Mouse (Mus musculus) urinary bladder, postnatal 36 days (tissue): ENCODE data around the gene Mysm1.

Source experiments
- DNase-seq, 2 experiments: peaks; one replicate each; pipeline ENCODE4 v3.0.0; 2022; ENCODE audit warnings: low spot score in 2 of 2, mixed read lengths in 1 of 2

The Mysm1 gene

DNA sequence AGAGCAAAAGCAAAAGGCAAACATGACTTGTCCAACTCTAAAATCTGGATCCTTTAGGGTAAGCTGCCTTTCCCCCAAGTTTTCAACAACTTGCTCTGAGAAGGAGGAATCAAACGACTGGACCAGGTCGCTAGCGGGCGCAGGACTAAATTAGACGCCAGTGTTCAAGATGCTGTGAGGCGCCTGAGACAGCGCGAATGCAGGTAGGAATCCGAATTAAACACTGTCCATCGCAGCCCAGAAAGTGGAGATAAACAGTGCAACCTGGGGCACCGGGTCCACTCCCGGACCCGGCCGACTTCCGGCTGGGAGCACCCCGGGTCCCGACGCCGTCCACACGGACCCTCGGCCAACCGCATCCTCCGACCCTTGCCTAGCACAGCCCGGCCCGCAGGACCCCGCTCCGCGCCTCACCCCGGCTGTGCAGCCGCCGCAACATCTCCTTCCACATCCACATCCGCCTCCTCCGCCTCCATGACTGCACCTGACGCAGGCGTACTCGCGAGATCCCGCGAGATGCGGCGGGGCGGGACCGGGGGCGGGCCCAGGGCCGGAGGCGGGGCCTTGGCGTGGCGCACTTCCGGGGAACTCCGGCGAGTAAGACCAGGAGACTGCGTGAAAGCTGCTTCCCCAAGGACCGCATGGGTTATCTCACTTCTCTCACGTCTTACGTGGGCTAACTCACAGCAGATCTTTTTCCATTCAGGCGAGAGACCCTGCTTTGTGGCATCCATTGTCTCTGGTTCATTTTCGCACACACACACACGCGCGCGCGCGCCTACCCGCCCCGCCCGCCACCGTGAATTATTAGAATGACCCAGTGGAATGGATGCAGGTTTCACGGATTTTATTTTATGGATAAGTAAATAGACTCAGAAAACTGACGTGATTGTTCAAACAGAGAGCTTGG, at the start of gene Mysm1:
Mysm1 (minus strand) TSS at position 511 of the 910 bp plus-strand sequence.
- peak; percentile 94 to 95 for DNase-seq

DNA sequence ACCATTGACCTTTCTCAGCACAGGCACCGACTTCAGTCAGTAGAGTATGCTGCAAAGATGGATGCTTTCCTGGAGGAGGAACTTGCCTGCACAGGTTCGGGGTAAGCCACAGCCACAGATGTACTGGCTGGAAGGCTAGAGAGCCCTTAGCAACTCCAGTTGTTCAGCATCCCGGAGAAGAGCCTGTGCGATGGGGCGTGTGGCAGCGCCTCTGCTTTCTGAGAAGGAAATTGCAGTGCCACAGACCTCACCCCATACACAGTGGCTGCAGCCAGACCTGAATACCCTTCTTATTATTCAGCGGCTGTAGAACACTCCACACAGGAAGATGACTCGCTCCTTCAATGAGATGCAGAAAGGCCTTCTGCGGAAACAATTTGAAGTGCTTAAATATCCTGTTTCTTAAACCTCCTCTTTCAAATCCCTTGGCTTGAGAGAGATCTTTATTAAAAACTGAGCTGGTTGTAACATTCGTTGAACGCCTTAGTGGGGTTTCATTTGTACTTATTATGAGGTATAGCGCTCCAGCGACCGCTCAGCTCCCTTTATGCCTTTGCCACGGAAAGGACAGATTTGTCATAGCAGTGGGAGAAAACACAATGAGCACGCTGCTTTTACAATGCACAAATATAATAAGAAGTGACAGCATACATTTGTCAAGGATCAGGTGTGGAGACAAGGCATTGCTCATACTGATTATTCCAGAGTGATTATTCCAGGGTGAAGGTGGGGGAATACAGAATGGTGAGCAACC, 47.1 kb upstream of the Mysm1 start:
- no peak for DNase-seq

DNA sequence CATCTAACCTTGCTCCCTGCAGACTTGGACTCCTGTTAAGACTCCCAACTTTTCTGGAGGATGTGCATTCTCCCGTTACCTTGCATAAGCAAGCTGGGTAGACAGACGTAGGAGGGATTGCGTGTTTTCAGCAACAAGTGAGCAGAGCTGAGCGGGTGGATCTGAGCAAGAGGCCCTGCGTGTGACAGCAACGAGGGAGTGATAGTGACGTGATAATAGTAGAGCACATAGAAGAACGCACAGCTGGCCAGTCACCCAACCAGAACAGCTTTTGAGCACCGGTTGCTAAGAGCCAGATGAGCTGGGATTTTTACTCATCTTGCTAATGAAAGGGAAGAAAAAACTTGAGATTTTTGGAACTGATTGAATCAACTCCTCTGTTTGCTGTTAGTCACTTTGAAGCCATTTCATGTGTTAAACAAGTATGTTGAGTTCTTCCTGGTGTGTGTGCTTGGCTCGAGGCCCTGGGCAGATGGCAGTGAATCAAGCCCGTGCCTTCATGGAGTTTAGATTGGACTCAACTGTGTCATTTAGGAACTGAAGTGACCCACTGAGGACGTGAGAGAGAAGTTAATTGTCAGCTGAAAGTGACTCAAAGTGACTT, 44.6 kb upstream of the Mysm1 start:
- DNase-seq, result no peak

DNA sequence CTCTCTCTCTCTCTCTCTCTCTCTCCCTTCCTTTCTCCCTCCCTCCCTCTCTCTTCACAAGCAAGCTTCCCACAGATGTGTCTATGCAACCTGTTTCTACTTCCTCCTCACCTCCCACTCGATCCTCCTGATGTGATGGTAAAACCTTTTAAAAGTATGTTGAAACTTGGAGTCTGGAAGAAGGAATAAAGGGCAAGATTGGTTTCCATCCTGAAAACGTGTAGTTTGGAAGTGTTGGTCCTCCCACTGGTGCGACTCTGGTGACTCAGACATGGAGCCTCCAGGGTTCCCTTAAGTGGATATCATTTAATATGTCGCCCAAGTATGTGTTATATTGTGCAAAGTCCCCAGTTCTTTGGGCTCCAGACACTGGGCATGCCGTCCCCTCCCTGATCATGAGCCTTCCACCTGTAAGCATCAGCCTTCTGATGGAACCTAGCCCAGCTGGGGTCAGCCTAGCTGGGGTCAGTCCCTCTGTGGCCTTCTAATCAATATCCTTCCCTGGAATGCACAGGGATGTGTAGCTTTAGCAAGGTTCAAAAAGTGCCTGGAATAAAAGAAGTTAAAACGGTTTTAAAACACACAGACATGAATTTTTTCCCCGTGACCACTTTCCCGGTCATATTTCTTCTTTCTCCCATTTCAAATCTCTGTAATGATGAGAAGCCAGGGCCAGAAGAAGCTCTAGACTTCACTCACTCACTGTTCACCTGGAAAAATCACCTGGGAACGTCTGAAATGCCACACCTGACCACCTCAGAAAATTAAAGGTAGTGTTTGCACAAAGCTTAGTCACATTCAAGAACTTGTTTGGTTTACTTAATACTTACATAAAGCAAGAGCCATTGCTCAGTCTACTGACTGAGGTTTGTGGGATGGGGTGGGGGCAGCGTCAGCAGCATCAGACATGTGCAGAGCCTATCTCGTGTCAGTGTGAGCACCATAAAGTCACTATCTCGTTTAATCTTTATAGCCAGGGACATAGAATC, 43.0 kb upstream of the Mysm1 start:
- no peak for DNase-seq

DNA sequence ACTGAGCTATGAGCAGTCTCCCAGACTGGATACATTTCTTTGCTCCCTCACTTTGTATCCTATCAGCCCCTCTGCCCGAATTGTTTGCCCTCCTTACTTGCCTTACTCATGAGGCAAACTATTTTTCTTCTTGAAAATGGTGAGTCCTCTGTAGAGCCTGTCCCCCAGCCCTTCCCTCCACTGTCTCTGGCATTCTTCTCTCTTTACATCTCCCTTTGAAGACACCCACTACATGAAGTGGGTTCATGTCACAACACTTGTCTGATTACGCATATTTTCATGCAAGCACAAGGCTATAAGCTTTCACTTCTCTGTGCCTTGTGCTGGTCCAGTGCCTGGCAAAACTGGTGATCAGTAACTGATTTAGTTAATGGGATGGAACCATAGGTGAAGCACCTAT, 41.3 kb upstream of the Mysm1 start:
- DNase-seq, result no peak

DNA sequence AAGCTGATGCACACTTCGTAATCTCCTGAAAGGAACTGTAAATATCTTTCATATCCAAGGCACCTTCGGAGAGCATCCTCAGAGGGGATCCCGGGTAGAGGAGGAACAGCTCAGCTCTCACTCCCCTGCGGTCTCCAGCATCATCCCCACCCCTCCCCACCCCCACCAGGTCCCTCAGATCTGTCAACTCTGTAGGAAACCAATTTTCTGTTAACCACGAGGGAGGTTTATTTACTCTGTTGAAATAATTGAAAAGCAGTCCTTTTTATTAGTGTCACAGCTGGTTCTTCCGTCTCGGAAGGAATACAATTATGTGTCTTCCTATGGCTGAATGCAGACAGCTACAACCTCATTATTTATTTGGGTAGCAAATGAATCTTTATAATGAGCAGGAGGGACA, 39.3 kb upstream of the Mysm1 start:
- no peak for DNase-seq

DNA sequence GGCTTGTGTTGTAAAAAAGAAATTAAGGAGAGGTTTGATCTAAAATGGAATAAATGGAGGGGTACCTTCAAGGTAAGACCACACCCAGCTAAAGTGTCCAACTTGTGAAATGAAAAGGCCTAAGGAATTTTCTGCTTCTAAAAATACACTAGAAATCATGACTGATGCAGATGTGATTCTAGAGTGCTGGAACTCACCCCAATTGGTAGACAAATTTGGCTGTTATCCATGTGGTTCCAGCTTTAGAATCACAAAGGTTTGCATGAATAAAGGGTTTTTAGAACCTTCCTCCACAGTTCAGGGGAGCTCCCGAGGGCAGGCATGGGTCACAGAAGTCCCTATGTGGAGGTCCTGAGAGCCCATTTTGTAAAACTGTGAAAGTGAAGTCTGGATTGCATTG, 33.8 kb upstream of the Mysm1 start:
- no peak for DNase-seq

DNA sequence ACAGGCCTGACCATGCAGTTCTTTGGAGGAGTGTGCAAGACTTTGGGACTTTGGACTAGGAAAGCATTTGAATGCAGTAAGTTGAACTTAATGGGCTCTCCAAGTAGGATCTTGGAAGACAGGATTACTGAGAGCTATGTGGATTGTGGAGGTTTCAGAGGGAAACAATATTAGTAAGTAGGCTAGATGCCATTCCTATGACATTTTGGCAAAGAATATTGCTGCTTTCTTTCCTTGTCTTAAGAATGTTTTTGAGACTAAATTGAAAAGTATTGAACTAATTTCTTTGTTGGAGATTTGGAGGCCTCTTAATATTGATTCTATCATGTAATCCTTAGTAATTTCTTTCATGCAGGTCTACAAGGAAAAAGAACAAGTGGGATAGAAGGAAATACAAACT, 33.4 kb upstream of the Mysm1 start:
- DNase-seq, result no peak

DNA sequence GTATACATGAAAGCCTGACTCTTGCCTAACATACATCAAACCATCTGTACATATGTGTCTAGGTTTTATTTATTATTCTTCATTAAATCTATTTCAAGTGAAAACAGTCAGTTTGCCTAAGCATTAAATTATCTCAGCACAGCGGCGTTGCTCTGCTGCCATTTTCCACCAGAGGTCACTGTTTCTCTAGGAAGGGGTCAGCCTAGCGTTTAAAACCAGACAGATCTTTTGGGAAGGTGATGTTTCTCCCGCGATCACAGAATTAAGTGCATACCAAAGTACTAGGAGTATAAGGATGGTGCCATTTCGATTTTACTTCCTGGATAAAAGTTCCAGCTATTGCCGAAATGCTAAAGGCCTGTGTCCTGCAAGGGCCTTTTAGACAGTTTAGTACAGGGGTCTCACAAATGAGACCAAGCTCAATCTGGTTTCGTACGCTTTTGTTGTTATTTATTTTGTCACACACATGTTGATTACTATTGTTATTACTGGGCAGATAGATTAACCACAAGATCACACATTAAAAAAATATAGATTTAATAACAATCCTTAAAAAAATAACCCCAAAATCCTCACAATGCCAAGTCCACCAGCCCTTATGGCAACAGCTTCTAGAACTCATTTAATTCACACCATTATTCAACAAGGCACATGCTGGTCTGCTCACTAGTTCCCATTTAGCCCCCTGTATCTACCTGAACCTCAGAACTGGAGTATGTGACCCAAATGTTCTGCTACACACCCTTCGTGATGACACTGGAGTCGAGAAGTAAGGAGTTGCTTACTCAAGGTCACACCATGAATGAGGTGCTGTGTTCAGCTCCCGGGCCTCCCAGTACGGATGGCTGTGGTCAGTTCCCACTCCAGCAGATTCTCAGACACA, 29.5 kb upstream of the Mysm1 start:
- peak; percentile 75 for DNase-seq

DNA sequence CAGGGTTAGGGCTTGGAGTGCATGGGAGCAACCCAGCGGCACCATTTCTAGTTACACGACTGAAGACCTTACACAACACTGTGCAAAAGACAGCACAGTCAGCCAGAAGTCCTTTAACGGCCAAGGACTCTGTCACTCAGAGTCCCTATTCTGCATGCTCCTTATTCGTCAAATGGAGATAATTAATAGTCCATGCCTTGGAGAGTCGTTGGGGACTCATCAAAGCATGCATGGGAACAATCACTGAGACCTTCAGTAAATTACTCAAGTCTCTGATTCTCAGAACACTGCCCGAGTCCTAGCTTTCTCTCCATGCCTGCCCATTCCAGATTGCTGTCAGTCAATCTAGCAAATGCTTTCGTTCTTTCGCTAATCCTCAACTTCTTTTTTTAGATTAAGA, 28.9 kb upstream of the Mysm1 start:
- no peak for DNase-seq

DNA sequence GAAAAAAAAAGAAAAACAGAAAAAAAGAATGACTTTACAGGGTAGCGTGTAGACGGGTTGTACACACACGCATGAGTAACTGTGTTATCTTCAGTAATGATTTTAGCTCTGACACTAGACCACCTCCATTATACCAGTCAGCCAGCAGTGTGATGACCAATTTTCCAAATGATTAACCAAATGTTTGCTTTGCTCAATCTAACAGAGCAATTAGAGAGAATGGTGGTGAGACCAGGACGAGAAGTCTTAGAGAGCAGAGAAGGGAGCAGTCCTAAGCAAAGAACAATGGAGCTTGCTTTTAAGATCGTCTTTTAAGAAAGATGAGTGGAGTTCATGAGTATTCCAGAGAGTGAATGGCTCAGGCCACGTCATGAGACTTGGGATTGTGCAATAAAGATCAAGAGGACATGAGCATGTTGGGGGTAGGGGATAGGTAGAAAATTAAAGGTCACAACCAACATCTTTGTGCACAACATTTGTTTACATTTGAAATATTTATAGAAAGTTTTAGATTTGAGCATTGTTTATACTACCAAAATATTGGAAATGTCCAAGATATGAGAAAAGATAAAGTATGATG, 26.4 kb upstream of the Mysm1 start:
- no peak for DNase-seq

DNA sequence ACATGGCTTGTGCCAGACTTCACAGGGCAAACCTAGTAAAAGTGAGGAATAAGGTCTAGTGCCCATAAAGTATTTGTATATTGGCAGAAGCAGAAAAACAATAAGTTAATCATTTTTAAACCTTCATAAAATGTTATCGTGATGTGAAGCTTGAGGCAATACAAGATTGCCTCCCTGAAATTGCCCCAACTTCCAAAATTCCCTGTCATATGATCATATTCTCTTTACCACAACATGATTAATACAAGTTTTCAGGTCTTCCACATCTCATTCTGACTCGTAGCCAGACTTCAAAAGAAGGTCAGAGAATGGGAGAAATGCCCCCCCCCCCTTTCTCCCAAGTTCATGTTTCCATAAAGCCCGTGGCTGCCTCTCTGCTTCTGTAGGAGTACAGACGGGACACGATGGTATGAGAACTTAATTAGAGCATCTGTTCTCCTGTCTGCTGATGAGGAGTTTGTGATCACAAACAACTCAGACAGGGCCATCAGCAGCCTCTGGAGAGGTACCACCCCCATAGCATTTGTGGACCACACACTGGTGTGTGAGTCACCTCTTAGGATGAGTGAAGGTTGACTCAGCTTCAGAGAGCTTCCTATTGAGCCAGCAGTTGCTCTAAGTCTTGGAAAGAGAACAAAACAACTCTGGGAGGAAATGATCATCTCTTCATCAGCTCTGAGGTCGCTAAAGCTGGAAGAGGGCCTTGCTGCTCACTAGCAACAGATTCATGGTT, 22.3 kb upstream of the Mysm1 start:
- DNase-seq, result no peak

DNA sequence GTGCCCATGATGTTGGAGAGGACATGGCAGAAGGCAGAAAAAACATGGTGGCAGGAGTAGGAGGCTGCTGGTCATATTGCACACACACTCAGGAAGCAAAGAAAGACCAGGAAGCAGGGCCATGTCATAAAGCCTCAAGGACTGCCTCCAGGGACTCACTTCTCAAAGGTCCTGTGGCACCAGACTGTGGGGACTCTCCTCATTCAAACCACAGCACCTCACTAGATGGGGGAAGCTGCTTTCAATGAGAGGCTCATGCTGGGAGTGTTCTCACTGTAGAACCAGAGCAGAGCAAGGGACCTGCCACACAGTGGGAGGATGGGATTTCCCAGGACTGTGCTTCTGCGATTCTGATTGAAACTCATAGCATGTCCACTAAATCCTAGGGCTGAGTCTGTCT, 21.2 kb upstream of the Mysm1 start:
- no peak for DNase-seq

DNA sequence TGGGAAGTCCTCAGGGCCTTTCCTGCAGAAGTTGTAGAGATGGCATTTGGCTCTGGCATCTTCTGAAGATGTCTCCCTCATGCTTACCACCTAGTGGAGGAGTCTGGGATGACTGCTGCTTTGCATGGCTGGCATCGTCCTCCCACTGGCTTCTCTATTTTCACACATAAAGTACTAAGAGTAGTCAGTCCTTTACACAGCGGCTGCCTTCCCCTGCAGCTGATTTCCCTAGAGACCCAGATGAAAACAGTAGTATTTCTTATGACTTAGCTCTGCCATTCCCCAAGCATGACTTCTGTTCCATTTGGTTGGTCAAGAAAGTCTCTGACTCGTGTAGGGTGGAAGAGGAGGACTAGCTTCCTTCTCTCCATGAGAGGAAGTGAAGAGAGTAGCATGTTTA, 20.3 kb upstream of the Mysm1 start:
- DNase-seq, result no peak

DNA sequence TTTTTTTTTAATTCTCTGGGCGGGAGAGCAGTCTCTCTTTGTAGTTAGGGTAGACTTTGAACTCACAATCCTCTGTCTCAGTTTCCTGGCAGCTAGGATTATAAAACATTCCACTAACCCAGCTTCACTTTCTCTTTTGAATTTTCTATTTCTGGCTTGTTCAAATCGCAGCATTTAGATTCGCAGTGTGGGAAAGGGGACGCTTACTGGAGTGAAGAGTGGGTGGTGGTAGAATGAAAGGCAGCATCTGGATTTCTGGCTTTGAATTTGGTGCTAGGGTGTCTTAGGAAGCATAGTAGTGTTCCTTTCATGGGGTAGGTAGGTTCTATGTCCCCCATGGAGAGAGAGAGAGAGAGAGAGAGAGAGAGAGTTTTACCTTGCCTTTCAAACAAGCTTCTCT, 17.0 kb upstream of the Mysm1 start:
- DNase-seq, result no peak

DNA sequence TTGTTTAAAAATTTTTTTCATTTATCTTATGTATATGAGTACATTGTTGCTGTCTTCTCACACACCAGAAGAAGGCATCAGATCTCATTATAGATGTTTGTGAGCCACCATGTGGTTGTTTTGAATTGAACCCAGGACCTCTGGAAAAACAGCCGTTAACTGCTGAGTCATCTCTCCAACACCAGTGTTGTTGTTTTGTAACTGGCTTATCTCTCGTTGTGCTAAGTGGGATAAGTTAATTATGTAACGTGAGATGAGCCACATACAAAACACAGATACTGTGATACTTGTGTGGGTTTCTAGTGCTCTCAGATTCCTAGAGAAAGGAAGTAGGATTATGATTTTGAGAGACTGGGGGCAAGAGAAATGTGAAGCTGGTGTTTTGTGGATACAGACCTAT, 11.3 kb upstream of the Mysm1 start:
- DNase-seq, result no peak

DNA sequence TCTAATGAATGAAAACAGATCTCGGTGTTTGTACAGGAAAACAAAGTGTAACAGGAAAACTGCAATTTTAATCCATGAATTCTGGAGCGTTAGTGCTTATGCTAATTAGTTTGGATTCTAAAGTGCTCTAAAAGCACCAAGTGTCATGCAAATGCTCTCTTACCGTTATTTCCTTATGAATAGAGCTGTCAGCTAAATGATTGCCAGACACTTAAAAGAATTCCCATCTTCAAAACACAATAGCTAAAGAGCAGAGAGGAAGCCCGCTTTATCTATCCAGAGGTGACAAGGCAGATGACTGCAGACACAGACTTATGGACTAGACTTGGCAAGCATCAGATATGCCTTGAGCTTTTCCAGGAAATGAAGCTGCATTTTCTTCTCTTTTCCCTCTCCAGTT, 8.8 kb upstream of the Mysm1 start:
- no peak for DNase-seq

DNA sequence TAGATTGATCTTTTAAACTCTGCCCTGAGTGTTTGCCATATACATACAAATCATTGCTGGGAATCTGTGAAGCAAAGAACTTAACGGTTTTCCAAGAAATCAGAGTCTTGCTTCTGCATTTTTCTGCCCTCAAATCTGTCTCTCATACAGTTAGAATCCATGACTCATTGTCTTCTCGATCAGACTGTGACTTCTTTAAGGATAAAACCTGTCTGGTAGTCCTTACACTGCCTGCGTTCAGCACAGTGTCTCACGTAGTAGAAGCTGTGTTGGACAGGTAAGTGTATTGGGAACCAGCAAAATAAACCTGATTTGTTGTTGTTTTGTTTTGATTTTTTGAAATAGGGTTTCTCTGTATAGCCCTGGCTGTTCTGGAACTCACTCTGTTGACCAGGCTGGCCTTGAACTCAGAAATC, 608 bp upstream of the Mysm1 start:
- DNase-seq, result no peak

DNA sequence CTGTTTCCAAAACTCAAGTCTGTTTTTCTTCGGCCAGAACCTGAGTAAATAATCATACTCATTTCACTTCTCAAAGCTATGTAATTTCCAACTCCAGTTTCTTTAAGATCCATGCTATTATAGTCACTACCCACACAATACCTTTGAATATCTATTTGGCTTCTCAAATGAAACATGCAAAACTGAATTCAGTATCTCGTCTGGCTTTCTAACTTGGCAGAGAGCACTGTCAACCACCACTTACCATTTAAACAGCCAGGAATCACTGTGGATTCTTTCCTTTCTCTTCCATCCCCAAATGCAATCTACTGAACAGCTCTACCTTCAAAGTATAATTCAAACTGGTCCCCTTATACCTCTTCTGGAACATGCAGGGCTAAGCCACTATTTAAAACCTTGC, 5.6 kb downstream of the Mysm1 start:
- no peak for DNase-seq
